Mouse (Mus musculus): ENCODE data around the gene Rhot2. TPM values are rescaled to one million over a fixed set of nuclear protein-coding genes. Genes with fewer than 3 reads are reported as not detected.

Gene Rhot2
- polyA plus RNA-seq (2016; fragmentation: Nextera tagmentation; extraction: Ambion mirVana) = 24.0 and 24.9 TPM in 2 replicates

GRCm38 (mm10) chr17:25844396-25844901, at the start of gene Rhot2:
Rhot2 (minus strand) TSS chr17:25844851.
- H3K27ac ChIP-seq (ENCODE audit: poor library complexity, severe bottlenecking) = peak within 1 kb of the TSS; percentile 85
- ATAC-seq (ENCODE audit: insufficient number of reproducible peaks, low FRiP score) = peak; percentile 94
- peak within 1 kb of the TSS; percentile 88 for H3K4me3 ChIP-seq
- H3K36me3 ChIP-seq = peaks cover 71% of the 10 kb centered on the region
- peak within 1 kb of the TSS; percentile 87 for H3K4me2 ChIP-seq
- no peaks in the 10 kb centered on the region for H3K9me3 ChIP-seq (replicated peaks)
- peak within 1 kb of the TSS; percentile 97 for H3K9ac ChIP-seq
- peaks cover 15% of the 10 kb centered on the region for H3K4me1 ChIP-seq (replicated peaks)
- no peaks in the 10 kb centered on the region for H3K27me3 ChIP-seq (replicated peaks)
- WGBS = 0% methylated on average over 21 of the region's 21 CpGs

GRCm38 (mm10) chr17:25893975-25894617, 49.4 kb upstream of the Rhot2 start:
- peak; percentile 71 for ATAC-seq (ENCODE audit: insufficient number of reproducible peaks, low FRiP score)
- 27% methylated on average over 2 of the region's 2 CpGs for WGBS

GRCm38 (mm10) chr17:25888837-25889236, 44.2 kb upstream of the Rhot2 start:
- Histone ChIP-seq H3K36me3 (peaks cover 46% of the 10 kb centered on the region), H3K4me3 (no peak overlapping the region), H3K4me1 (replicated peaks) (no peaks in the 10 kb centered on the region), H3K4me2 (no peak overlapping the region), H3K9ac (no peak overlapping the region), H3K27ac (ENCODE audit: poor library complexity, severe bottlenecking) (no peak overlapping the region), H3K9me3 (replicated peaks) (no peaks in the 10 kb centered on the region), H3K27me3 (replicated peaks) (no peaks in the 10 kb centered on the region)
- WGBS = 86% methylated on average over 3 of the region's 3 CpGs
- no peak for ATAC-seq (ENCODE audit: insufficient number of reproducible peaks, low FRiP score)

More at GRCm38 (mm10) chr17:25893975-25894617, 49.4 kb upstream of the Rhot2 start:
- Histone ChIP-seq H3K27me3 (replicated peaks) (no peaks in the 10 kb centered on the region), H3K27ac (ENCODE audit: poor library complexity, severe bottlenecking) (no peak overlapping the region), H3K9ac (no peak overlapping the region), H3K4me1 (replicated peaks) (peaks cover 17% of the 10 kb centered on the region), H3K4me2 (no peak overlapping the region), H3K36me3 (peaks cover 12% of the 10 kb centered on the region), H3K9me3 (replicated peaks) (no peaks in the 10 kb centered on the region), H3K4me3 (no peak overlapping the region)

- 85% methylated on average over 10 of the region's 10 CpGs for WGBS
- ATAC-seq (ENCODE audit: insufficient number of reproducible peaks, low FRiP score) = no peak
These were observed 42.8 kb upstream of the Rhot2 start for GRCm38 (mm10) chr17:25887467-25887866.

GRCm38 (mm10) chr17:25886806-25887205, 42.2 kb upstream of the Rhot2 start:
- Histone ChIP-seq H3K9me3 (replicated peaks) (no peaks in the 10 kb centered on the region), H3K36me3 (peaks cover 64% of the 10 kb centered on the region), H3K27ac (ENCODE audit: poor library complexity, severe bottlenecking) (no peak overlapping the region), H3K9ac (no peak overlapping the region), H3K4me2 (no peak overlapping the region), H3K4me1 (replicated peaks) (peaks cover 8% of the 10 kb centered on the region; the same call in 1 of the 2 replicates), H3K4me3 (no peak overlapping the region), H3K27me3 (replicated peaks) (no peaks in the 10 kb centered on the region)
- no peak for ATAC-seq (ENCODE audit: insufficient number of reproducible peaks, low FRiP score)

More at GRCm38 (mm10) chr17:25887467-25887866, 42.8 kb upstream of the Rhot2 start:
- H3K27me3 ChIP-seq (replicated peaks) = no peaks in the 10 kb centered on the region
- H3K4me1 ChIP-seq (replicated peaks) = peaks cover 3% of the 10 kb centered on the region; the same call in 1 of the 2 replicates
- no peak overlapping the region for H3K9ac ChIP-seq
- H3K4me3 ChIP-seq = no peak overlapping the region
- H3K4me2 ChIP-seq = no peak overlapping the region
- H3K9me3 ChIP-seq (replicated peaks) = no peaks in the 10 kb centered on the region
- H3K36me3 ChIP-seq = peaks cover 59% of the 10 kb centered on the region
- no peak overlapping the region for H3K27ac ChIP-seq (ENCODE audit: poor library complexity, severe bottlenecking)

- Histone ChIP-seq H3K27me3 (replicated peaks) (no peaks in the 10 kb centered on the region), H3K4me3 (no peak overlapping the region), H3K9me3 (replicated peaks) (no peaks in the 10 kb centered on the region), H3K4me2 (no peak overlapping the region), H3K9ac (no peak overlapping the region), H3K4me1 (replicated peaks) (peaks cover 19% of the 10 kb centered on the region), H3K27ac (ENCODE audit: poor library complexity, severe bottlenecking) (no peak overlapping the region), H3K36me3 (peaks cover 64% of the 10 kb centered on the region)
- WGBS = 61% methylated on average over 4 of the region's 4 CpGs
- no peak for ATAC-seq (ENCODE audit: insufficient number of reproducible peaks, low FRiP score)
These were observed 41.0 kb upstream of the Rhot2 start for GRCm38 (mm10) chr17:25885636-25886035.

- Histone ChIP-seq H3K9me3 (replicated peaks) (no peaks in the 10 kb centered on the region), H3K27me3 (replicated peaks) (no peaks in the 10 kb centered on the region), H3K4me1 (replicated peaks) (peaks cover 25% of the 10 kb centered on the region), H3K27ac (ENCODE audit: poor library complexity, severe bottlenecking) (no peak overlapping the region), H3K4me3 (no peak overlapping the region), H3K4me2 (no peak overlapping the region), H3K36me3 (peaks cover 59% of the 10 kb centered on the region), H3K9ac (no peak overlapping the region)
- no peak for ATAC-seq (ENCODE audit: insufficient number of reproducible peaks, low FRiP score)
- WGBS = 87% methylated on average over 3 of the region's 3 CpGs
These were observed 39.2 kb upstream of the Rhot2 start for GRCm38 (mm10) chr17:25883824-25884223.

- peaks cover 25% of the 10 kb centered on the region for H3K4me1 ChIP-seq (replicated peaks)
- no peak overlapping the region for H3K27ac ChIP-seq (ENCODE audit: poor library complexity, severe bottlenecking)
- ATAC-seq (ENCODE audit: insufficient number of reproducible peaks, low FRiP score) = no peak
- WGBS = 86% methylated on average over 8 of the region's 8 CpGs
- H3K9me3 ChIP-seq (replicated peaks) = no peaks in the 10 kb centered on the region
- H3K4me3 ChIP-seq = no peak overlapping the region
- H3K36me3 ChIP-seq = peaks cover 60% of the 10 kb centered on the region
- no peak overlapping the region for H3K9ac ChIP-seq
- H3K27me3 ChIP-seq (replicated peaks) = no peaks in the 10 kb centered on the region
- H3K4me2 ChIP-seq = no peak overlapping the region
These were observed 38.6 kb upstream of the Rhot2 start for GRCm38 (mm10) chr17:25883268-25883667.

- 33% methylated on average over 5 of the region's 5 CpGs for WGBS
- Histone ChIP-seq H3K9ac (no peak overlapping the region), H3K4me1 (replicated peaks) (peaks cover 28% of the 10 kb centered on the region), H3K27me3 (replicated peaks) (no peaks in the 10 kb centered on the region), H3K4me2 (no peak overlapping the region), H3K27ac (ENCODE audit: poor library complexity, severe bottlenecking) (peak overlapping the region; percentile 10; the same call in 1 of the 2 replicates), H3K9me3 (replicated peaks) (no peaks in the 10 kb centered on the region), H3K4me3 (no peak overlapping the region), H3K36me3 (peaks cover 58% of the 10 kb centered on the region)
- ATAC-seq (ENCODE audit: insufficient number of reproducible peaks, low FRiP score) = no peak
These were observed 37.7 kb upstream of the Rhot2 start for GRCm38 (mm10) chr17:25882306-25882705.

- no peaks in the 10 kb centered on the region for H3K27me3 ChIP-seq (replicated peaks)
- no peaks in the 10 kb centered on the region for H3K9me3 ChIP-seq (replicated peaks)
- no peak overlapping the region for H3K9ac ChIP-seq
- H3K4me3 ChIP-seq = no peak overlapping the region
- 53% methylated on average over 4 of the region's 4 CpGs for WGBS
- H3K36me3 ChIP-seq = peaks cover 53% of the 10 kb centered on the region
- no peak for ATAC-seq (ENCODE audit: insufficient number of reproducible peaks, low FRiP score)
- H3K4me2 ChIP-seq = no peak overlapping the region
- peaks cover 33% of the 10 kb centered on the region for H3K4me1 ChIP-seq (replicated peaks)
- H3K27ac ChIP-seq (ENCODE audit: poor library complexity, severe bottlenecking) = peak overlapping the region; percentile 22; the same call in 1 of the 2 replicates
These were observed 37.0 kb upstream of the Rhot2 start for GRCm38 (mm10) chr17:25881691-25882090.

GRCm38 (mm10) chr17:25880913-25881641, 36.4 kb upstream of the Rhot2 start:
- Histone ChIP-seq H3K27me3 (replicated peaks) (no peaks in the 10 kb centered on the region), H3K9ac (no peak overlapping the region), H3K27ac (ENCODE audit: poor library complexity, severe bottlenecking) (peak overlapping the region; percentile 22; the same call in 1 of the 2 replicates), H3K4me2 (no peak overlapping the region), H3K36me3 (peaks cover 53% of the 10 kb centered on the region), H3K9me3 (replicated peaks) (no peaks in the 10 kb centered on the region), H3K4me3 (no peak overlapping the region), H3K4me1 (replicated peaks) (peaks cover 39% of the 10 kb centered on the region)
- 22% methylated on average over 5 of the region's 5 CpGs for WGBS
- ATAC-seq (ENCODE audit: insufficient number of reproducible peaks, low FRiP score) = no peak

Data from heart, embryonic 12.5 days (tissue).